Mouse (Mus musculus): ENCODE results near the gene Fam71d. TPM values are rescaled to one million over a fixed set of nuclear protein-coding genes. Genes with fewer than 3 reads are reported as not detected.

The Fam71d gene
- polyA plus RNA-seq, 1 experiment: not detected

DNA sequence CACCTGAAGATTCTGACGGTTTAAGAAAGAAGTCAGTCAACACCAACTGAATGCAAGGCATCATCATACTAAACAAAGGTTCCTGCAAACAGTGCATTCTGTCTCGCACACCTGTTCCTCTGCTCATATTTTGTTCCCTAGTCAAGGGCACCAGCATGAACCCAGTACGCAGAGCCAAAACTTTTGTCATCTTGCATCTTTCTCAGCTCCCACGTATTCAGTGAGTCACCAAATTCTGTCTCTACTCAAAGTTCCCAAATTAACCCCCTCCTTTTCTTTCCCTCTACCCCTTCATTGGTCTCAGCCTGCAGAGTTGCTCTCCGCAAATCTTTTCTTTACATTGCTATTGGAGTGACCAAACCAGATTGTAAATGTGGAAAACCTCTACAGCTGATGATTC is 2.5 kb upstream of the Fam71d start:
- no peaks in the 10 kb centered on the region for H3K27me3 ChIP-seq (ENCODE audit: control insufficient read depth)
- H3K9me3 ChIP-seq (ENCODE audit: control insufficient read depth, low read length): no peaks in the 10 kb centered on the region
- TF ChIP-seq TAL1 (IDR thresholded peaks at IDR 0.05; ENCODE audit: low read length): no peak
- no peak for TF ChIP-seq GATA1 (IDR thresholded peaks at IDR 0.05; ENCODE audit: low read length)
- H3K4me1 ChIP-seq (ENCODE audit: control insufficient read depth): no peaks in the 10 kb centered on the region
- H3K4me3 ChIP-seq (replicated peaks): no peak overlapping the region
- no peaks in the 10 kb centered on the region for H3K36me3 ChIP-seq (ENCODE audit: control insufficient read depth)

DNA sequence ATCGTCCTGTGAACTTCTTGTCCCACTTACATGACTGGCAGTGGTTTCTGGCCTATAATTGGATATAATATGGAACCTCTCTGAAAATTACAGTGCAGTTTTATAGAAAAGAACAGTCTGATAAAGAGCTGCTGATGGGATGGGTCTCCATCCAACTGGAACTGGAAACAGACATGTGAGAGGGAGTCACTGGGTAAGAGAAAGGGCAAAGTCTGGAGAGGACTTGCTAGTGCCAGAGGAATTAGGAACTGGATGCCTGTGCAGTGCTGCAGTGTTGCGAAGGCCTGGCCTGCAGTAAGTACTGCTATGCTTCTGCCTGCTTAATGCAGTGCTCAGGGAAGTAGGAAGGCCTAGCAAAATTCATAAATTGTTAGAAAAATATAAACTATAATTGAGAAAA is 1.9 kb downstream of the Fam71d start:
- no peak overlapping the region for H3K4me3 ChIP-seq (replicated peaks)
- H3K9me3 ChIP-seq (ENCODE audit: control insufficient read depth, low read length): no peaks in the 10 kb centered on the region
- H3K36me3 ChIP-seq (ENCODE audit: control insufficient read depth): no peaks in the 10 kb centered on the region
- TF ChIP-seq TAL1 (IDR thresholded peaks at IDR 0.05; ENCODE audit: low read length) (no peak), GATA1 (IDR thresholded peaks at IDR 0.05; ENCODE audit: low read length) (no peak)
- no peaks in the 10 kb centered on the region for H3K27me3 ChIP-seq (ENCODE audit: control insufficient read depth)
- no peaks in the 10 kb centered on the region for H3K4me1 ChIP-seq (ENCODE audit: control insufficient read depth)

GRCm38 (mm10) chr12:78717783-78718182 is 26.4 kb downstream of the Fam71d start:
- Histone ChIP-seq H3K9me3 (ENCODE audit: control insufficient read depth, low read length) (no peaks in the 10 kb centered on the region), H3K4me1 (ENCODE audit: control insufficient read depth) (no peaks in the 10 kb centered on the region), H3K4me3 (replicated peaks) (no peak overlapping the region), H3K27me3 (ENCODE audit: control insufficient read depth) (no peaks in the 10 kb centered on the region), H3K36me3 (ENCODE audit: control insufficient read depth) (no peaks in the 10 kb centered on the region)
- no peak for TF ChIP-seq GATA1 (IDR thresholded peaks at IDR 0.05; ENCODE audit: low read length)
- TF ChIP-seq TAL1 (IDR thresholded peaks at IDR 0.05; ENCODE audit: low read length): no peak

DNA sequence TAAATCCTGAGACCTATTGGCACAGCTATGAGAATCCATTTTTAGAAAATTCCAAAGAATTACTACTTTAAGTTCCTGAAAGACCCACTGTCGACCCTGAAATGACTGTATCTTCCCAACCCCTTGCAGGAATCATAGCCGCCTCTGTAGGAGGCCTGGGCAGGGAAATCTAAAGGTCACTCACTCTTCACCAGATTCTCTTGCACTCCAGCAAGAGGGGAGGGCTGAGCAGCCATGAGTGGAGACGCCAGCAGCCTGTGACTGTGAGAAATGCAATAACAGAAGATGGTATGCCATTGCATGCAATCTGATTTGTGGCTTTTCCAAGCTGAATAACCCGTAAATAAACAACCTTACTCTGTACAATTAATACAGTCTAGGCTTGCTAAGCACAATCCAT is 36.4 kb downstream of the Fam71d start:
- no peaks in the 10 kb centered on the region for H3K36me3 ChIP-seq (ENCODE audit: control insufficient read depth)
- no peaks in the 10 kb centered on the region for H3K27me3 ChIP-seq (ENCODE audit: control insufficient read depth)
- no peaks in the 10 kb centered on the region for H3K9me3 ChIP-seq (ENCODE audit: control insufficient read depth, low read length)
- no peaks in the 10 kb centered on the region for H3K4me1 ChIP-seq (ENCODE audit: control insufficient read depth)
- no peak for TF ChIP-seq TAL1 (IDR thresholded peaks at IDR 0.05; ENCODE audit: low read length)
- TF ChIP-seq GATA1 (IDR thresholded peaks at IDR 0.05; ENCODE audit: low read length): no peak
- no peak overlapping the region for H3K4me3 ChIP-seq (replicated peaks)

DNA sequence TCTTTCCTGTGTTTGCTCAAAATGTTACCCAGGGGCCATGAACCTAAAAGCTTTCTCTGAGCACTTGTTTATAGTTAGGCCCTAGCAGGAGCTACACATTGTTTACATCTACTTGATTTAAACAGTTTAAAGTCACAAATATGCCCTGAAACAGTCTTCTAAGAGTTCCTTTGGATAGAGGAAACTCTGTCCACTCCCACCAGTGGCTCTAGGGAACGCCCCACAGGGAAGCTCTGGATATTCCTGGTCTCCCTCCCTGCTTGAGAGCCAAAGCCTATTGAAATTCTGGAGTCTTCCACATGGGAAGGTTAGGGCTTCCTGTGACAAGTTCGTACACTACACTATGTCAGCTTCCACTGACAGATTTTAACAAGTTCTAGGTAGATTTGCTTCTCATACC is 48.3 kb downstream of the Fam71d start:
- Histone ChIP-seq H3K36me3 (ENCODE audit: control insufficient read depth) (no peaks in the 10 kb centered on the region), H3K27me3 (ENCODE audit: control insufficient read depth) (peaks cover 4% of the 10 kb centered on the region; the same call in 1 of the 2 replicates), H3K4me1 (ENCODE audit: control insufficient read depth) (no peaks in the 10 kb centered on the region), H3K9me3 (ENCODE audit: control insufficient read depth, low read length) (no peaks in the 10 kb centered on the region), H3K4me3 (replicated peaks) (no peak overlapping the region)
- TF ChIP-seq TAL1 (IDR thresholded peaks at IDR 0.05; ENCODE audit: low read length) (no peak), GATA1 (IDR thresholded peaks at IDR 0.05; ENCODE audit: low read length) (no peak)

GRCm38 (mm10) chr12:78740289-78740688 is 49.0 kb downstream of the Fam71d start:
- Histone ChIP-seq H3K4me3 (replicated peaks) (no peak overlapping the region), H3K36me3 (ENCODE audit: control insufficient read depth) (no peaks in the 10 kb centered on the region)

DNA sequence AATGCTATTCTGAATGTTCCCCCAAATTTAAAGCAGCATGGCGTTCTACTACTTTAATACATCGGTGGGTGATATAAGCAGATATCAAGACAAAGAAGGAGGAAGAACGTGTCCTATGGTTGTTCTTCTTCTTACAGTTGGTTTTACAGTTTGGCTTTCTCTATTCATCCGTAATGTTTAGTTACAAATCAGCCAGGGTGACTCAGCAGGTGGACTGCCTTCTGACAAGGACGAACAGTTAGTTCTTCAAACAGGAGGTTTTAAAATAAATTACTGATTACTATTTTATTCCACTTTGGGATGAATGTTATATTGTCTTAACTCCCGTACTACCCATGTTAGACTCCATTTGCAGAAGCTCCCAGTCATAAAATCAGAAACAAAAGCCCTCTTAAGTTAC is 54.9 kb downstream of the Fam71d start:
- Histone ChIP-seq H3K9me3 (ENCODE audit: control insufficient read depth, low read length) (no peaks in the 10 kb centered on the region), H3K4me1 (ENCODE audit: control insufficient read depth) (peaks cover 21% of the 10 kb centered on the region), H3K36me3 (ENCODE audit: control insufficient read depth) (no peaks in the 10 kb centered on the region), H3K27me3 (ENCODE audit: control insufficient read depth) (peaks cover 2% of the 10 kb centered on the region), H3K4me3 (replicated peaks) (no peak overlapping the region)
- TF ChIP-seq TAL1 (IDR thresholded peaks at IDR 0.05; ENCODE audit: low read length) (no peak), GATA1 (IDR thresholded peaks at IDR 0.05; ENCODE audit: low read length) (no peak)

More at GRCm38 (mm10) chr12:78740289-78740688, 49.0 kb downstream of the Fam71d start:
- H3K27me3 ChIP-seq (ENCODE audit: control insufficient read depth): peaks cover 4% of the 10 kb centered on the region; the same call in 1 of the 2 replicates
- no peaks in the 10 kb centered on the region for H3K9me3 ChIP-seq (ENCODE audit: control insufficient read depth, low read length)
- TF ChIP-seq TAL1 (IDR thresholded peaks at IDR 0.05; ENCODE audit: low read length): no peak
- TF ChIP-seq GATA1 (IDR thresholded peaks at IDR 0.05; ENCODE audit: low read length): no peak
- H3K4me1 ChIP-seq (ENCODE audit: control insufficient read depth): no peaks in the 10 kb centered on the region

DNA sequence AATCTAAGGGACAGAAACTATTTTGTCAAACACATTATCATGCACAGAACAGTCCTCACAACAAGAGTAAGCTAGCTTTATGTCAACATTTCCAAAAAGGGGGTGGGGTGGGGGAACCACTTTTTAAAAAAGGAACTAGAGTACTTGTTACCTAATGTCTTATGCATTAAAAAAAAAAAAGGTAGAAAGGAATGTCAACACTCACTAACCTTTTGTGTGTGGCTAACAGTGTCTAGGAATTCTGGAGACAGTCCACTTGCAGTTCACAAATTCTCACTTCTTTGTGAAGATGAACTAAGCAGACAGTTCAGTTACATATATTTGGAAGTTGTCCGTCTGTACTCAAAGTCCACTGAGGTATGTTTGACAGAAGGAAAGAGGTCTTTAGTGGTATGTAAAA is 56.1 kb downstream of the Fam71d start:
- Histone ChIP-seq H3K27me3 (ENCODE audit: control insufficient read depth) (peaks cover 2% of the 10 kb centered on the region), H3K9me3 (ENCODE audit: control insufficient read depth, low read length) (no peaks in the 10 kb centered on the region), H3K4me3 (replicated peaks) (no peak overlapping the region), H3K4me1 (ENCODE audit: control insufficient read depth) (peaks cover 23% of the 10 kb centered on the region), H3K36me3 (ENCODE audit: control insufficient read depth) (no peaks in the 10 kb centered on the region)
- no peak for TF ChIP-seq TAL1 (IDR thresholded peaks at IDR 0.05; ENCODE audit: low read length)

DNA sequence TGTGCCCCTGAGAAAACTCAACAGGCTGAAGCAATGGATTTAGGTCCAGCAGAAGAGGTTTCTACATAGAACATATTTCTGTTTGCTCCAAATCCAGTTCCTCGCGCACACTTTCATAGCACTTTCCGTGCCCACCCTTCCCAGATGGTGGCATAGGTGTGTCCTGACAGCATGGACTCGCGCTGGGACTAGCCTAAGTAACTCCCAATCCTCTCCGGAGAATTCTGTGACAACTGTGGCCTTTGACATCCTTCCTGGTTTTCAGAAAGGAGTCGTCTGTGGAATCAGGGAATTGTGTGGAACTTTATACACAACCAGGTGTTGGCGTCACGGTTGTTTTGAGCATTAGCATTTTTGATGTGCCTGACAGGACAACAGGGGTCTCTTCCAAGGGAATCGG is 56.8 kb downstream of the Fam71d start:
- H3K4me3 ChIP-seq (replicated peaks): peak overlapping the region; percentile 89
- peaks cover 2% of the 10 kb centered on the region for H3K27me3 ChIP-seq (ENCODE audit: control insufficient read depth)
- TF ChIP-seq GATA1 (IDR thresholded peaks at IDR 0.05; ENCODE audit: low read length) (no peak), TAL1 (IDR thresholded peaks at IDR 0.05; ENCODE audit: low read length) (no peak)
- no peaks in the 10 kb centered on the region for H3K36me3 ChIP-seq (ENCODE audit: control insufficient read depth)
- H3K4me1 ChIP-seq (ENCODE audit: control insufficient read depth): peaks cover 23% of the 10 kb centered on the region
- H3K9me3 ChIP-seq (ENCODE audit: control insufficient read depth, low read length): no peaks in the 10 kb centered on the region

Measured in erythroblast, embryonic 14.5 days (primary cell).